ENCODE assay signal across 21 mouse cellular contexts in the genomic region with DNA sequence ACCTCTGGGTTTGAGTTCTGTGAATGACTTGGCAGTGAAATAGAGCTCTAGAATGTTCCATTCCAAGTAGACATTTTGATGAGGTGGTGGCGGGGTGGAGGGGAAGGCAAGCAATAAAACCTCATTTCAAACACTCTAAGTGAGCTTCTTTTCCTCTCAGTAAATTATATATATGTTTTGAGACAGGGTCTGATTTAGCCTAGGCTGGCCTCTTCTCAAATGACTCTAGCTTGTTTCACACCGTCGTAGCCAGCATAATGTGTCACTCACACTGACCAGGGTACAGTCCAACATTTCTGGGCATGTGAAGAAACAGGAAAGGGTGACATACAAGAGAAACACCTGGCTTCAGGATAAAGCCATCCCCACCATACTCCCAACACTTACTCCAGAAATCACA.
A peak's percentile ranks its signal among the peaks of the same experiment; 100 is the strongest.
DNase-seq lines count a peak whose midpoint lies in the region; ATAC-seq lines count a peak whose summit lies in the region.
"Had no signal": no experiment of that assay in that cellular context is flagged by ENCODE, and none has a peak within 500 bp of the region (broad histone marks: within the 10 kb centered on the region; RNA-seq: fewer than 3 reads in every experiment).

No protein-coding gene starts in this region.

- no peak overlapping the region for H3K4me2 ChIP-seq in lung, embryonic 16.5 days (ENCODE audit: low read depth, low read length)
- H3K4me2 ChIP-seq: embryonic facial prominence, embryonic 13.5 days; embryonic facial prominence, embryonic 15.5 days; forebrain, embryonic 12.5 days had no signal

- peaks cover 4% of the 10 kb centered on the region for H3K4me1 ChIP-seq in lung, embryonic 16.5 days (replicated peaks; ENCODE audit: control insufficient read depth, insufficient read depth, low read length)
- H3K4me1 ChIP-seq: embryonic facial prominence, embryonic 13.5 days had no signal

- no peaks in the 10 kb centered on the region for H3K36me3 ChIP-seq in lung, embryonic 16.5 days (ENCODE audit: control insufficient read depth, insufficient read depth, low read length)
- H3K36me3 ChIP-seq: embryonic facial prominence, embryonic 13.5 days; embryonic facial prominence, embryonic 15.5 days; forebrain, embryonic 10.5 days; forebrain, embryonic 12.5 days had no signal

- no peaks in the 10 kb centered on the region for H3K27me3 ChIP-seq in lung, embryonic 16.5 days (ENCODE audit: control insufficient read depth, insufficient read depth, low read depth, low read length)
- H3K27me3 ChIP-seq: embryonic facial prominence, embryonic 13.5 days; embryonic facial prominence, embryonic 15.5 days had no signal

- peak; percentile 56 for ATAC-seq in lung, embryonic 16.5 days (ENCODE audit: low read depth)
- ATAC-seq: forebrain, embryonic 14.5 days; forebrain, embryonic 16.5 days had no signal

- H3K4me3 ChIP-seq in lung, embryonic 16.5 days (ENCODE audit: low read length): no peak overlapping the region
- H3K4me3 ChIP-seq: embryonic facial prominence, embryonic 13.5 days; embryonic facial prominence, embryonic 15.5 days; erythroblast, embryonic 14.5 days; forebrain, embryonic 10.5 days; forebrain, embryonic 12.5 days had no signal

- no peak for DNase-seq in lung, postnatal 25 days (ENCODE audit: low spot score)
- DNase-seq in lung, postnatal 10 days: peak; percentile 22
- DNase-seq in lung, postnatal 14 days: no peak
- DNase-seq: adrenal gland, adult 2 months; adrenal gland, postnatal 10 days; adrenal gland, postnatal 25 days; cerebellum, adult 11 months; cerebellum, adult 18-20 months; cerebellum, adult 8-10 months; cerebellum, adult 9-11 months; cerebellum, postnatal 14 days; cerebellum, postnatal 36 days; embryo, embryonic 11 days had no signal

- H3K27ac ChIP-seq in lung, embryonic 16.5 days (ENCODE audit: low read length): no peak overlapping the region
- H3K27ac ChIP-seq: embryonic facial prominence, embryonic 13.5 days; embryonic facial prominence, embryonic 15.5 days; forebrain, embryonic 10.5 days; forebrain, embryonic 12.5 days had no signal

- WGBS in lung, embryonic 16.5 days: 66% methylated on average over 3 of the region's 3 CpGs

- no peak overlapping the region for H3K9ac ChIP-seq in lung, embryonic 16.5 days (ENCODE audit: low read length)
- H3K9ac ChIP-seq: embryonic facial prominence, embryonic 13.5 days; embryonic facial prominence, embryonic 15.5 days; forebrain, embryonic 12.5 days had no signal

- no peaks in the 10 kb centered on the region for H3K9me3 ChIP-seq in lung, embryonic 16.5 days (ENCODE audit: control insufficient read depth, low read length)
- H3K9me3 ChIP-seq: embryonic facial prominence, embryonic 13.5 days; embryonic facial prominence, embryonic 15.5 days; forebrain, embryonic 10.5 days; forebrain, embryonic 12.5 days had no signal
